Comparison of ENCODE assay signal across 8 mouse cellular contexts in the genomic region with DNA sequence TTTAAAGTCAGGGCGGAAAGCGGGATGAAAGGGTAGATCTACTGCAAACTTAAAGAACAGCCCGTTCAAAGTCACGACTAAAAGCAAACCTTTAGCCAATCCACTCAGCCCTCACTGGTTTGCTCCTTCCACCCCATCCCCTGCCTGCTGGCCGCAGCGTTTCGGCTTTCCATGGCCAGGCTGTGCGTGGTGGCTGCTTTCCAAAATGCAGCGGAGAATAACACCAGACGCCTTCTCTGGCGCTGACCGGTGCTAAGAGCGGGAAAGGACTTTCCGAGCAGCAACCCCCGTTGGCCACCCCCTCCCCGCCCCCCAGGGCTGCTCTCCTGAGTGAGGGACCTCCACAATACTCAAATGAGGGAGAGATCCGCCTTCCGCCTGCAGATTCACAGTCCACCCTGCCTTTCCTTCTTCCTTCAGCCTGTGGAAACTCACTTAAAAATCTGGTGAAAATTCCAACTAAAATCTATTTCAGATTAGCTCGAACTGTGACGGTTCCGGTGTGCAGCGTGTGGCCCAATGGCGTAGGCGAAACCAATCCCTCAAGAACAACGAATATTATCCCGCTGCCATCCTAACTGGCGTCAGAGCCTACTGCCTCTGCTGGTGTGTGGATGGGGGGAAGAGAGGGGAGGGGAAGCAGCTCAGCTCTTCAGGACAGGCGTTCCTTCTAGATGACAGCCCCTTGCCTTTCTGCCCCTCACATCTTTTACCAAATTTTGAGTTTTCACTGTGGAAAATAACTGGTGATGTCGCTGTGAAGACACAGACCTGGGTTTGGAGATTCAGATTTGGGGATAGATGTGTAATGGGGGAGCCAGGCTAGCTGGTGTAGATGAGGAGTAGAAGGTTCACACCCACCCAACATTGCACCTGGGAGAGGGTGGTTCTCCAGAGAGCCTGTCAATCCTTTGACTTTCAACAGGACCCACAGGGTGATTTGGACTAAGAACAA. TPM values are rescaled to one million over a fixed set of nuclear protein-coding genes. Genes with fewer than 3 reads are reported as not detected.
A peak's percentile ranks its signal among the peaks of the same experiment; 100 is the strongest.
DNase-seq lines count a peak whose midpoint lies in the region; ATAC-seq and TF ChIP-seq lines count a peak whose summit lies in the region.

No protein-coding gene starts in this region.

- peak overlapping the region; percentile 63 for H3K4me3 ChIP-seq in embryonic facial prominence, embryonic 11.5 days (ENCODE audit: low read depth, low read length)
- peak overlapping the region; percentile 66 for H3K4me3 ChIP-seq in heart, embryonic 12.5 days
- peak overlapping the region; percentile 67 for H3K4me3 ChIP-seq in kidney, embryonic 14.5 days (ENCODE audit: low read length)
- peak overlapping the region; percentile 72 for H3K4me3 ChIP-seq in limb, embryonic 12.5 days (replicated peaks)
- peak overlapping the region; percentile 72 for H3K4me3 ChIP-seq in neural tube, embryonic 11.5 days (ENCODE audit: low read depth, low read length)
- no peak overlapping the region for H3K4me3 ChIP-seq in thymus, adult 2 months (ENCODE audit: control insufficient read depth, insufficient read depth, low read length)

- H3K36me3 ChIP-seq in embryonic facial prominence, embryonic 11.5 days (replicated peaks; ENCODE audit: control insufficient read depth, insufficient read depth, low read depth, low read length), result no peaks in the 10 kb centered on the region
- no peaks in the 10 kb centered on the region for H3K36me3 ChIP-seq in heart, embryonic 12.5 days
- H3K36me3 ChIP-seq in kidney, embryonic 14.5 days (ENCODE audit: control insufficient read depth, insufficient read depth, low read length), result no peaks in the 10 kb centered on the region
- no peaks in the 10 kb centered on the region for H3K36me3 ChIP-seq in limb, embryonic 12.5 days
- H3K36me3 ChIP-seq in neural tube, embryonic 11.5 days (ENCODE audit: control insufficient read depth, insufficient read depth, low read length), result no peaks in the 10 kb centered on the region
- no peaks in the 10 kb centered on the region for H3K36me3 ChIP-seq in thymus, adult 2 months (ENCODE audit: control insufficient read depth, insufficient read depth, low read length)

- TF ChIP-seq CTCF in thymus, adult 2 months (IDR thresholded peaks at IDR 0.05; ENCODE audit: borderline replicate concordance, control insufficient read depth, extremely low read depth, insufficient read depth, low read length, poor library complexity), result no peak

- no peaks in the 10 kb centered on the region for H3K9me3 ChIP-seq in embryonic facial prominence, embryonic 11.5 days (replicated peaks; ENCODE audit: control insufficient read depth, low read length)
- H3K9me3 ChIP-seq in heart, embryonic 12.5 days (replicated peaks), result no peaks in the 10 kb centered on the region
- H3K9me3 ChIP-seq in kidney, embryonic 14.5 days (ENCODE audit: control insufficient read depth, low read length), result no peaks in the 10 kb centered on the region
- H3K9me3 ChIP-seq in limb, embryonic 12.5 days, result 0 out of 2 replicates have a peak, but pooled peaks cover 4% of the 10 kb centered on the region
- no peaks in the 10 kb centered on the region for H3K9me3 ChIP-seq in neural tube, embryonic 11.5 days (ENCODE audit: control insufficient read depth, low read length)

- ATAC-seq in embryonic facial prominence, embryonic 11.5 days (replicated peaks; ENCODE audit: insufficient number of reproducible peaks, low FRiP score, low TSS enrichment, low read depth), result no peak; the same call in 1 of the 2 replicates
- ATAC-seq in heart, embryonic 12.5 days (ENCODE audit: insufficient number of reproducible peaks, low FRiP score), result peak; percentile 56; the same call in 1 of the 2 replicates
- ATAC-seq in kidney, embryonic 14.5 days (ENCODE audit: low FRiP score, low TSS enrichment), result peak; percentile 36; the same call in 1 of the 2 replicates
- ATAC-seq in limb, embryonic 12.5 days (ENCODE audit: insufficient number of reproducible peaks, insufficient read depth, low FRiP score, low TSS enrichment, low read depth), result peak; percentile 38; the same call in 1 of the 2 replicates
- peak; percentile 36; the same call in 1 of the 2 replicates for ATAC-seq in neural tube, embryonic 11.5 days (ENCODE audit: insufficient read depth, low FRiP score, low TSS enrichment)

- 2% methylated on average over 29 of the region's 29 CpGs for WGBS in embryonic facial prominence, embryonic 11.5 days
- 2% methylated on average over 29 of the region's 29 CpGs for WGBS in heart, embryonic 12.5 days
- 2% methylated on average over 29 of the region's 29 CpGs for WGBS in kidney, embryonic 14.5 days
- WGBS in limb, embryonic 12.5 days, result 3% methylated on average over 29 of the region's 29 CpGs
- WGBS in neural tube, embryonic 11.5 days, result 3% methylated on average over 29 of the region's 29 CpGs
- 11% methylated on average over 29 of the region's 29 CpGs for WGBS in thymus, adult 2 months

- no peak overlapping the region for H3K27ac ChIP-seq in embryonic facial prominence, embryonic 11.5 days (replicated peaks; ENCODE audit: low read depth, low read length)
- H3K27ac ChIP-seq in heart, embryonic 12.5 days (ENCODE audit: poor library complexity, severe bottlenecking), result no peak overlapping the region
- no peak overlapping the region for H3K27ac ChIP-seq in kidney, embryonic 14.5 days (ENCODE audit: low read depth, low read length)
- no peak overlapping the region for H3K27ac ChIP-seq in limb, embryonic 12.5 days
- H3K27ac ChIP-seq in neural tube, embryonic 11.5 days (ENCODE audit: low read depth, low read length), result no peak overlapping the region
- H3K27ac ChIP-seq in thymus, adult 2 months (ENCODE audit: control insufficient read depth, insufficient read depth, low read length), result no peak overlapping the region

- TF ChIP-seq POLR2A in thymus, adult 2 months (IDR thresholded peaks at IDR 0.05; ENCODE audit: control insufficient read depth, extremely low read depth, insufficient read depth, low read length, poor library complexity), result no peak

- peak overlapping the region; percentile 88 for H3K4me2 ChIP-seq in embryonic facial prominence, embryonic 11.5 days (ENCODE audit: low read depth, low read length)
- H3K4me2 ChIP-seq in heart, embryonic 12.5 days, result peak overlapping the region; percentile 99
- H3K4me2 ChIP-seq in kidney, embryonic 14.5 days (replicated peaks; ENCODE audit: low read depth, low read length), result peak overlapping the region; percentile 98
- peak overlapping the region; percentile 98 for H3K4me2 ChIP-seq in limb, embryonic 12.5 days
- H3K4me2 ChIP-seq in neural tube, embryonic 11.5 days (ENCODE audit: low read depth), result peak overlapping the region; percentile 79

- peak; percentile 89 for DNase-seq in cerebellum, adult 11-12 months
- DNase-seq in embryonic facial prominence, embryonic 11.5 days (ENCODE audit: low spot score), result peak; percentile 60
- peak; percentile 64 for DNase-seq in neural tube, embryonic 11.5 days (ENCODE audit: low spot score)
- peak; percentile 23 to 66 for DNase-seq in urinary bladder, postnatal 4 days (ENCODE audit: low spot score in 2 of 2)
- no peak for DNase-seq in thymus, adult 2 months

- H3K27me3 ChIP-seq in embryonic facial prominence, embryonic 11.5 days (ENCODE audit: control insufficient read depth, insufficient read depth, low read length), result peaks cover 29% of the 10 kb centered on the region
- peaks cover 42% of the 10 kb centered on the region for H3K27me3 ChIP-seq in heart, embryonic 12.5 days (replicated peaks)
- peaks cover 31% of the 10 kb centered on the region for H3K27me3 ChIP-seq in kidney, embryonic 14.5 days (ENCODE audit: control insufficient read depth, insufficient read depth, low read length)
- H3K27me3 ChIP-seq in limb, embryonic 12.5 days, result peaks cover 63% of the 10 kb centered on the region
- peaks cover 18% of the 10 kb centered on the region for H3K27me3 ChIP-seq in neural tube, embryonic 11.5 days (ENCODE audit: control insufficient read depth, insufficient read depth, low read length)
- peaks cover 9% of the 10 kb centered on the region; the same call in 1 of the 2 replicates for H3K27me3 ChIP-seq in thymus, adult 2 months (ENCODE audit: control insufficient read depth, insufficient read depth, low read length)

- peak overlapping the region; percentile 44 for H3K9ac ChIP-seq in embryonic facial prominence, embryonic 11.5 days (replicated peaks; ENCODE audit: low read length)
- H3K9ac ChIP-seq in heart, embryonic 12.5 days, result peak overlapping the region; percentile 48; the same call in 1 of the 2 replicates
- H3K9ac ChIP-seq in kidney, embryonic 14.5 days (ENCODE audit: low read depth, low read length), result peak overlapping the region; percentile 51; the same call in 1 of the 2 replicates
- H3K9ac ChIP-seq in limb, embryonic 12.5 days (replicated peaks), result peak overlapping the region; percentile 51
- peak overlapping the region; percentile 45 for H3K9ac ChIP-seq in neural tube, embryonic 11.5 days (ENCODE audit: low read length)

- H3K4me1 ChIP-seq in embryonic facial prominence, embryonic 11.5 days (ENCODE audit: control insufficient read depth, insufficient read depth, low read length), result no peaks in the 10 kb centered on the region; the same call in 1 of the 2 replicates
- peaks cover 12% of the 10 kb centered on the region for H3K4me1 ChIP-seq in heart, embryonic 12.5 days (replicated peaks)
- H3K4me1 ChIP-seq in kidney, embryonic 14.5 days (ENCODE audit: control insufficient read depth, insufficient read depth, low read length), result 0 out of 2 replicates have a peak, but pooled peaks cover 6% of the 10 kb centered on the region
- H3K4me1 ChIP-seq in limb, embryonic 12.5 days (replicated peaks), result peaks cover 19% of the 10 kb centered on the region
- peaks cover 7% of the 10 kb centered on the region for H3K4me1 ChIP-seq in neural tube, embryonic 11.5 days (ENCODE audit: control insufficient read depth, insufficient read depth, low read length)
- H3K4me1 ChIP-seq in thymus, adult 2 months (replicated peaks; ENCODE audit: control insufficient read depth, insufficient read depth, low read length), result peaks cover 10% of the 10 kb centered on the region; the same call in 1 of the 2 replicates

RNA-seq across cellular contexts. Expression of a gene that starts 0.9 kb away (rescaled TPM):
- 2.6 and 3.2 TPM in 2 replicates for polyA plus RNA-seq in embryonic facial prominence, embryonic 11.5 days (2014; fragmentation: Nextera tagmentation; extraction: Ambion mirVana)
- 0.54 and 0.70 TPM in 2 replicates for polyA plus RNA-seq in heart, embryonic 12.5 days (2016; fragmentation: Nextera tagmentation; extraction: Ambion mirVana)
- 0.73 and 1.1 TPM in 2 replicates for polyA plus RNA-seq in kidney, embryonic 14.5 days (2014; fragmentation: Nextera tagmentation; extraction: Ambion mirVana)
- 2.5 and 2.9 TPM in 2 replicates for polyA plus RNA-seq in limb, embryonic 12.5 days (2016; fragmentation: Nextera tagmentation; extraction: Ambion mirVana)
- 16.8 and 17.2 TPM in 2 replicates for polyA plus RNA-seq in neural tube, embryonic 11.5 days (2014; fragmentation: Nextera tagmentation; extraction: Ambion mirVana)
- 2.7 and 4.5 TPM in 2 replicates for polyA plus RNA-seq in thymus, adult 2 months (2012; rRNA removed)
